Comparison of ENCODE assay signal across 25 mouse cellular contexts in genomic region chr11:86595366-86595765, GRCm38 (mm10). TPM values are rescaled to one million over a fixed set of nuclear protein-coding genes. Genes with fewer than 3 reads are reported as not detected.
A peak's percentile ranks its signal among the peaks of the same experiment; 100 is the strongest.
DNase-seq lines count a peak whose midpoint lies in the region; ATAC-seq and TF ChIP-seq lines count a peak whose summit lies in the region.
"Had no signal": no experiment of that assay in that cellular context is flagged by ENCODE, and none has a peak within 500 bp of the region (broad histone marks: within the 10 kb centered on the region; RNA-seq: fewer than 3 reads in every experiment).

No protein-coding gene starts in this region.

- ATAC-seq in hindbrain, embryonic 16.5 days, result no peak
- ATAC-seq: forebrain, embryonic 16.5 days; intestine, embryonic 15.5 days; midbrain, embryonic 15.5 days had no signal

- TF ChIP-seq RAD21 in MEL (IDR thresholded peaks at IDR 0.05; ENCODE audit: low read depth, low read length), result no peak

- H3K27me3 ChIP-seq in spleen, adult 2 months (ENCODE audit: control insufficient read depth, insufficient read depth, low read length), result no peaks in the 10 kb centered on the region
- H3K27me3 ChIP-seq in MEL (ENCODE audit: control insufficient read depth in 1 of 2, insufficient read depth in 2 of 2, low read length in 2 of 2), result no peaks in the 10 kb centered on the region
- no peaks in the 10 kb centered on the region for H3K27me3 ChIP-seq in hindbrain, embryonic 16.5 days (replicated peaks; ENCODE audit: control insufficient read depth, insufficient read depth, low read length)
- H3K27me3 ChIP-seq: heart, embryonic 13.5 days; intestine, embryonic 15.5 days; limb, embryonic 15.5 days; midbrain, embryonic 15.5 days; neural tube, embryonic 15.5 days had no signal

- no peak for DNase-seq in layer of hippocampus, adult 2 months (ENCODE audit: low spot score in 2 of 2)
- DNase-seq in layer of hippocampus, postnatal 14 days (ENCODE audit: low spot score in 2 of 2), result no peak
- DNase-seq in spleen, adult 2 months (ENCODE audit: low read depth in 1 of 2, low spot score in 2 of 2), result no peak
- no peak for DNase-seq in spleen, adult 12 weeks (ENCODE audit: low spot score)
- DNase-seq in MEL (ENCODE audit: low read depth, low spot score), result peak; percentile 36
- DNase-seq in induced T-regulatory cell, adult 2 months (ENCODE audit: low read depth), result peak; percentile 89
- DNase-seq: adrenal gland, postnatal 25 days; cerebellum, adult 11-12 months; cerebellum, adult 9-11 months; heart, postnatal 10 days; kidney, postnatal 4 days; right cerebral cortex, postnatal 25 days; thymus, postnatal 36 days had no signal

- no peak overlapping the region for H3K4me3 ChIP-seq in layer of hippocampus, adult 2 months
- H3K4me3 ChIP-seq in spleen, adult 2 months (ENCODE audit: extremely low read depth, insufficient read depth, insufficient read length), result no peak overlapping the region
- H3K4me3 ChIP-seq in MEL (ENCODE audit: control insufficient read depth in 1 of 2, insufficient read depth in 1 of 2, low read depth in 2 of 2, low read length in 2 of 2), result no peak overlapping the region
- H3K4me3 ChIP-seq in hindbrain, embryonic 16.5 days (ENCODE audit: low read length), result no peak overlapping the region
- H3K4me3 ChIP-seq: forebrain, embryonic 10.5 days; heart, embryonic 13.5 days; intestine, embryonic 15.5 days; limb, embryonic 10.5 days; limb, embryonic 15.5 days; midbrain, embryonic 10.5 days; midbrain, embryonic 15.5 days; neural tube, embryonic 15.5 days had no signal

- no peak overlapping the region for H3K4me2 ChIP-seq in hindbrain, embryonic 16.5 days (ENCODE audit: low read length)
- H3K4me2 ChIP-seq: heart, embryonic 13.5 days; hindbrain, embryonic 14.5 days; intestine, embryonic 15.5 days; limb, embryonic 15.5 days; midbrain, embryonic 15.5 days; neural tube, embryonic 15.5 days had no signal

- TF ChIP-seq EP300 in MEL (IDR thresholded peaks at IDR 0.05; ENCODE audit: low read depth in 1 of 2, low read length in 2 of 2), result no peak

- 0 out of 2 replicates have a peak overlapping the region, but pooled peaks have one; percentile 67 for H3K27ac ChIP-seq in layer of hippocampus, adult 2 months
- 0 out of 2 replicates have a peak overlapping the region, but pooled peaks have one; percentile 18 for H3K27ac ChIP-seq in spleen, adult 2 months (ENCODE audit: insufficient read depth, low read length)
- no peak overlapping the region for H3K27ac ChIP-seq in MEL (ENCODE audit: control insufficient read depth, low read depth, low read length)
- H3K27ac ChIP-seq in hindbrain, embryonic 16.5 days (ENCODE audit: low read depth, low read length), result no peak overlapping the region
- H3K27ac ChIP-seq: forebrain, embryonic 10.5 days; heart, embryonic 13.5 days; hindbrain, embryonic 14.5 days; intestine, embryonic 15.5 days; kidney, postnatal 0 days; limb, embryonic 10.5 days; midbrain, embryonic 10.5 days; midbrain, embryonic 15.5 days; neural tube, embryonic 15.5 days had no signal

- TF ChIP-seq POLR2A in spleen, adult 2 months (IDR thresholded peaks at IDR 0.05; ENCODE audit: low read depth, low read length), result no peak
- TF ChIP-seq POLR2A in MEL (IDR thresholded peaks at IDR 0.05; ENCODE audit: control insufficient read depth in 1 of 2, insufficient read depth in 1 of 2, low read depth in 1 of 2, low read length in 2 of 2, poor library complexity in 1 of 2), result no peak

- H3K9ac ChIP-seq in MEL (ENCODE audit: control insufficient read depth, low read depth, low read length, poor library complexity, severe bottlenecking), result no peak overlapping the region
- no peak overlapping the region for H3K9ac ChIP-seq in hindbrain, embryonic 16.5 days (ENCODE audit: low read depth, low read length)
- H3K9ac ChIP-seq: heart, embryonic 13.5 days; hindbrain, embryonic 14.5 days; intestine, embryonic 15.5 days; limb, embryonic 15.5 days; midbrain, embryonic 15.5 days; neural tube, embryonic 15.5 days had no signal

- H3K36me3 ChIP-seq in spleen, adult 2 months (ENCODE audit: control insufficient read depth, insufficient read depth, low read length), result no peaks in the 10 kb centered on the region; the same call in 1 of the 2 replicates
- H3K36me3 ChIP-seq in MEL (ENCODE audit: control insufficient read depth in 1 of 2, insufficient read depth in 2 of 2, low read length in 2 of 2), result peaks cover 3 to 44% of the 10 kb centered on the region in 2 experiments; a peak in 3 of 4 replicates
- no peaks in the 10 kb centered on the region for H3K36me3 ChIP-seq in hindbrain, embryonic 16.5 days (ENCODE audit: control insufficient read depth, insufficient read depth, low read length)
- H3K36me3 ChIP-seq: intestine, embryonic 15.5 days; limb, embryonic 15.5 days; midbrain, embryonic 15.5 days; neural tube, embryonic 15.5 days had no signal

- TF ChIP-seq CTCF in layer of hippocampus, adult 2 months (conservative IDR thresholded peaks at IDR 0.05), result no peak
- TF ChIP-seq CTCF in spleen, adult 2 months (IDR thresholded peaks at IDR 0.05; ENCODE audit: extremely low read depth, insufficient read depth, insufficient read length, insufficient replicate concordance), result no peak
- no peak for TF ChIP-seq CTCF in MEL (IDR thresholded peaks at IDR 0.05 in 2 of 3, conservative IDR thresholded peaks at IDR 0.05 in 1 of 3; ENCODE audit: control insufficient read depth in 1 of 3, insufficient read depth in 1 of 3, low read depth in 2 of 3, low read length in 3 of 3, poor library complexity in 1 of 3, severe bottlenecking in 1 of 3)

- H3K79me2 ChIP-seq in MEL (ENCODE audit: control insufficient read depth, insufficient read depth, low read length, poor library complexity), result peaks cover 3% of the 10 kb centered on the region

- WGBS in spleen, adult 2 months, result 85% methylated on average over 6 of the region's 6 CpGs
- WGBS in hindbrain, embryonic 16.5 days, result 95% methylated on average over 6 of the region's 6 CpGs

- no peaks in the 10 kb centered on the region for H3K9me3 ChIP-seq in MEL (replicated peaks; ENCODE audit: insufficient read depth, low read length)
- H3K9me3 ChIP-seq in hindbrain, embryonic 16.5 days (ENCODE audit: control insufficient read depth, low read length), result no peaks in the 10 kb centered on the region
- H3K9me3 ChIP-seq: forebrain, embryonic 10.5 days; heart, embryonic 13.5 days; intestine, embryonic 15.5 days; limb, embryonic 10.5 days; limb, embryonic 15.5 days; midbrain, embryonic 10.5 days; midbrain, embryonic 15.5 days; neural tube, embryonic 15.5 days had no signal

- H3K4me1 ChIP-seq in spleen, adult 2 months (ENCODE audit: control insufficient read depth, insufficient read depth, insufficient read length), result peaks cover 10% of the 10 kb centered on the region; the same call in 1 of the 2 replicates
- H3K4me1 ChIP-seq in MEL (ENCODE audit: control insufficient read depth in 1 of 2, insufficient read depth in 2 of 2, low read length in 2 of 2), result peaks cover 28 to 29% of the 10 kb centered on the region in 2 experiments
- H3K4me1 ChIP-seq in hindbrain, embryonic 16.5 days (ENCODE audit: control insufficient read depth, insufficient read depth, low read depth, low read length), result no peaks in the 10 kb centered on the region
- H3K4me1 ChIP-seq: intestine, embryonic 15.5 days had no signal

TF ChIP-seq in MEL, 35 proteins besides CTCF, POLR2A, EP300 and RAD21:
- 0 out of 2 replicates have a peak, but pooled peaks have one; percentile 11 for TF ChIP-seq MXI1 (IDR thresholded peaks at IDR 0.05; ENCODE audit: low read depth, low read length)
- TF ChIP-seq TAL1 (IDR thresholded peaks at IDR 0.05; ENCODE audit: low read length), result no peak
TF ChIP-seq in MEL: peak in this region for 1.

RNA-seq across cellular contexts. Expression of gene Tubd1, which starts 50.6 kb away (rescaled TPM):
- 1 to 10 TPM; 6.0 to 8.2 TPM for total RNA-seq in layer of hippocampus, adult 2 months (2021)
- 1 to 10 TPM; 7.0 to 9.2 TPM for total RNA-seq in layer of hippocampus, postnatal 14 days (2021)
- polyA plus RNA-seq in spleen, adult 2 months (2012; rRNA removed), result 2.1 and 2.2 TPM in 2 replicates
- 21.5 and 23.4 TPM in 2 replicates for total RNA-seq in MEL (2012; rRNA removed)
- polyA plus RNA-seq in MEL (2012; ENCODE audit: insufficient read depth in 1 of 2, insufficient read length in 2 of 2, low read depth in 1 of 2, low replicate concordance in 2 of 2, missing spikeins in 1 of 2), result 10 to 100 TPM in 1 of 2 experiments, not detected in 1; 14.4 TPM
- polyA plus RNA-seq in hindbrain, embryonic 16.5 days (2015; fragmentation: Nextera tagmentation; extraction: Ambion mirVana), result 6.5 and 7.7 TPM in 2 replicates

RNA-seq across cellular contexts. Expression of gene Rps6kb1, which starts 50.8 kb away (rescaled TPM):
- 10 to 100 TPM; 43.8 to 44.2 TPM for total RNA-seq in layer of hippocampus, adult 2 months (2021)
- 10 to 100 TPM; 45.2 to 46.3 TPM for total RNA-seq in layer of hippocampus, postnatal 14 days (2021)
- polyA plus RNA-seq in spleen, adult 2 months (2012; rRNA removed), result 5.4 and 5.9 TPM in 2 replicates
- total RNA-seq in MEL (2012; rRNA removed), result 39.3 and 39.8 TPM in 2 replicates
- 10 to 100 TPM; 49.4 to 73.6 TPM for polyA plus RNA-seq in MEL (2012; ENCODE audit: insufficient read depth in 1 of 2, insufficient read length in 2 of 2, low read depth in 1 of 2, low replicate concordance in 2 of 2, missing spikeins in 1 of 2)
- 53.0 and 53.1 TPM in 2 replicates for polyA plus RNA-seq in hindbrain, embryonic 16.5 days (2015; fragmentation: Nextera tagmentation; extraction: Ambion mirVana)

Comparison
In these comparisons a context has a peak if more than half of its experiments do, and no peak if none do; other contexts are left out.
1. DNase-seq: peak in MEL (single experiment) and induced T-regulatory cell, adult 2 months (single experiment); none in layer of hippocampus, adult 2 months (0 of 2), layer of hippocampus, postnatal 14 days (0 of 2), spleen, adult 2 months (0 of 2) and spleen, adult 12 weeks (single experiment).
2. H3K27ac ChIP-seq: peak in layer of hippocampus, adult 2 months (single experiment) and spleen, adult 2 months (single experiment); none in MEL (single experiment) and hindbrain, embryonic 16.5 days (single experiment).